Mouse (Mus musculus) ES-Bruce4 (cell line): ENCODE results near the gene Krt19.

Source experiments
- CTCF ChIP-seq: IDR thresholded peaks from one replicate; pipeline ENCODE4 v1.8.1; 2011; ENCODE audit warnings: low read depth, low read length
- POLR2A ChIP-seq: IDR thresholded peaks from one replicate; pipeline ENCODE4 v1.8.1; 2011; ENCODE audit warnings: low read length; ENCODE audit not compliant: insufficient read depth

DNA sequence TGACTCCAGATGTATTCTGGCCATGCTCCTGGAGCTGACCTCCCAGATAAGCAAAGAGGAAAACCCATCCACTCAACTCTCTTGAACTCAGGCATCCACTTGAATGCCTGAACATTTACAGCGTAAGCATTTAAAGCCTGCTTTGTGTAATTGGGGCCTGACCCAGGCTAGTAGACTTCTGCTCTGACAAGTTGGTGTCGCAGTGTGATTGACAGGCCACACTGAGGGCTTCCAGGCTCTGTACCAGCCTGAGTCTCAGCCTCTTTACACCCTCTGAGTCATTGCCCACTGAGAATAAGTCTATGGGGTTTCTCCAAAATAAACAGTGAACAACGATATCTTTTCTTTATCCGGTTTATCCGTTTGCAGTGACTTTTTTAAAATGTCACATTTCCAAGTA lies 28.1 kb downstream of the Krt19 start:
- TF ChIP-seq POLR2A = no peak
- TF ChIP-seq CTCF = no peak
